Mouse (Mus musculus): ENCODE measurements around the gene Lmx1b. TPM values are rescaled to one million over a fixed set of nuclear protein-coding genes. Genes with fewer than 3 reads are reported as not detected.
A peak's percentile ranks its signal among the peaks of the same experiment; 100 is the strongest.

The Lmx1b gene
- total and polyA plus RNA-seq, 3 experiments: not detected

DNA sequence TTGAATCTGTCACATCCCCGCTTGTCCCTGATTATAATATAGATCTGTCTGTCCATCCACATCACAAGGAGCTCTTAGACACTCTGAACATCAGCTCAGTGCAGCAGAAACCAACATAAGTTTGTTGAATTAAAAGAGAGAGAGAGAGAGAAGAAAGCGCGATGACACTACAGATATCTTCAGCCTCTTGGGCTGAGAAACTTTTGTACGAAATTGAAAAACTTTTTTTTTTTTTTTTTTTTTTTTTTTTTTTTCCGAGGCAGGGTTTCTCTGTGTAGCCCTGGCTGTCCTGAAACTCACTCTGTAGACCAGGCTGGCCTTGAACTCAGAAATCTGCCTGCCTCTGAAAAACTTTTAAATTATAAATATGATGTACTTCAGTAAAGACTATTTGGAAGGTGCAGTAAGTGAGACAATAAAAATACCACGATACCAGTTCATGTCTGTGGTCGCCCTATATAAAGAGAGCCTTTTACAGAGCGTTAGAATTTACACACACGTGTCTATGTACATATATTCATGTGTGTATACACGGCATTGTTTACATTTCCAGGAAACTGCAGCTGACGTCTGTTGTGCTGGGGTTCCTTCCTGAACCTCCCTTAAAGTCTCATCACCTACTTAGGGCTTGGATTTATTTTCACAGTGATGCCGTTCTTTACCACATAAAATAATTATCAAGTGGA is 18.4 kb upstream of the Lmx1b start:
- H3K27me3 ChIP-seq (replicated peaks): peaks cover 32% of the 10 kb centered on the region
- no peak for DNase-seq (ENCODE audit: extremely low read depth)
- no peak overlapping the region for H3K9ac ChIP-seq (ENCODE audit: insufficient read depth, low read depth)

GRCm38 (mm10) chr2:33652517-33653198 is 12.3 kb upstream of the Lmx1b start:
- no peak for DNase-seq (ENCODE audit: extremely low read depth)
- dilution Hi-C loops (cut with MboI; ENCODE audit: extremely low pct_ligation_motif_present, extremely low pct_unique_long_range_greater_than_20kb, low sequenced_read_pairs) (no loop called here), in situ Hi-C loops (cut with MboI; ENCODE audit: low pct_ligation_motif_present, low pct_unique_long_range_greater_than_20kb, low sequenced_read_pairs) (no loop called here)
- H3K27ac ChIP-seq (ENCODE audit: insufficient read depth, low read depth): no peak overlapping the region
- H3K27me3 ChIP-seq (replicated peaks): peaks cover 41% of the 10 kb centered on the region
- H3K4me3 ChIP-seq (replicated peaks in 1 of 3; ENCODE audit: low read depth in 2 of 3, low read length in 2 of 3, poor library complexity in 1 of 3): no peak overlapping the region
- H3K4me2 ChIP-seq (ENCODE audit: insufficient read depth, low read depth, poor library complexity, severe bottlenecking): no peak overlapping the region
- no peak overlapping the region for H3K9ac ChIP-seq (ENCODE audit: insufficient read depth, low read depth)
- TF ChIP-seq MAZ (IDR thresholded peaks at IDR 0.05; ENCODE audit: low read depth, low read length) (no peak), CTCF (conservative IDR thresholded peaks at IDR 0.05 in 1 of 2, IDR thresholded peaks at IDR 0.05 in 1 of 2; ENCODE audit: low read depth in 2 of 2, low read length in 2 of 2) (peak in 1 of 2 experiments; percentile 13; a peak in 1 of 4 replicates)
- H3K79me2 ChIP-seq (replicated peaks; ENCODE audit: control insufficient read depth, extremely low read depth, insufficient read depth, poor library complexity, severe bottlenecking): no peaks in the 10 kb centered on the region
- no peaks in the 10 kb centered on the region for H3K36me3 ChIP-seq (replicated peaks in 1 of 2; ENCODE audit: control insufficient read depth in 1 of 2, insufficient read depth in 1 of 2, low read length in 1 of 2)
- H3K4me1 ChIP-seq (ENCODE audit: control insufficient read depth in 1 of 2, insufficient read depth in 2 of 2): no peaks in the 10 kb centered on the region
- H3K9me3 ChIP-seq (replicated peaks; ENCODE audit: low read length): no peaks in the 10 kb centered on the region

More for the DNA sequence above, 18.4 kb upstream of the Lmx1b start:
- dilution Hi-C loops (cut with MboI; ENCODE audit: extremely low pct_ligation_motif_present, extremely low pct_unique_long_range_greater_than_20kb, low sequenced_read_pairs) (no loop called here), in situ Hi-C loops (cut with MboI; ENCODE audit: low pct_ligation_motif_present, low pct_unique_long_range_greater_than_20kb, low sequenced_read_pairs) (no loop called here)
- Histone ChIP-seq H3K4me1 (ENCODE audit: control insufficient read depth in 1 of 2, insufficient read depth in 2 of 2) (no peaks in the 10 kb centered on the region), H3K4me3 (replicated peaks in 1 of 3; ENCODE audit: low read depth in 2 of 3, low read length in 2 of 3, poor library complexity in 1 of 3) (no peak overlapping the region), H3K9me3 (replicated peaks; ENCODE audit: low read length) (peaks cover 2% of the 10 kb centered on the region), H3K27ac (ENCODE audit: insufficient read depth, low read depth) (no peak overlapping the region), H3K36me3 (replicated peaks in 1 of 2; ENCODE audit: control insufficient read depth in 1 of 2, insufficient read depth in 1 of 2, low read length in 1 of 2) (no peaks in the 10 kb centered on the region), H3K4me2 (ENCODE audit: insufficient read depth, low read depth, poor library complexity, severe bottlenecking) (peak overlapping the region; percentile 5; the same call in 1 of the 2 replicates), H3K79me2 (replicated peaks; ENCODE audit: control insufficient read depth, extremely low read depth, insufficient read depth, poor library complexity, severe bottlenecking) (no peaks in the 10 kb centered on the region)
- TF ChIP-seq RCOR1 (conservative IDR thresholded peaks at IDR 0.05; ENCODE audit: low read depth, low read length): no peak
- no peak for TF ChIP-seq SMC3 (IDR thresholded peaks at IDR 0.05; ENCODE audit: low read depth, low read length)
- no peak for TF ChIP-seq PAX5 (IDR thresholded peaks at IDR 0.05; ENCODE audit: low read length)
- TF ChIP-seq RAD21 (IDR thresholded peaks at IDR 0.05; ENCODE audit: low read depth, low read length): no peak
- TF ChIP-seq ZNF384 (IDR thresholded peaks at IDR 0.05; ENCODE audit: low read depth, low read length): peak; percentile 74
- no peak for TF ChIP-seq NELFE (IDR thresholded peaks at IDR 0.05; ENCODE audit: low read depth, low read length)
- no peak for TF ChIP-seq ZMIZ1 (IDR thresholded peaks at IDR 0.05; ENCODE audit: low read depth, low read length)
- TF ChIP-seq USF2 (conservative IDR thresholded peaks at IDR 0.05; ENCODE audit: low read depth, low read length): no peak
- no peak for TF ChIP-seq JUN (IDR thresholded peaks at IDR 0.05; ENCODE audit: insufficient read depth, low read depth, low read length)
- TF ChIP-seq UBTF (IDR thresholded peaks at IDR 0.05; ENCODE audit: low read depth, low read length): no peak
- TF ChIP-seq MAZ (IDR thresholded peaks at IDR 0.05; ENCODE audit: low read depth, low read length): no peak
- TF ChIP-seq ZC3H11A (IDR thresholded peaks at IDR 0.05; ENCODE audit: low read depth, low read length): no peak
- TF ChIP-seq MYC (IDR thresholded peaks at IDR 0.05; ENCODE audit: low read depth, low read length): no peak
- no peak for TF ChIP-seq MAFK (IDR thresholded peaks at IDR 0.05; ENCODE audit: insufficient replicate concordance, low read length)
- TF ChIP-seq KAT2A (IDR thresholded peaks at IDR 0.05; ENCODE audit: insufficient replicate concordance, low read length): no peak
- no peak for TF ChIP-seq MXI1 (IDR thresholded peaks at IDR 0.05; ENCODE audit: low read depth, low read length)
- TF ChIP-seq POLR2A (IDR thresholded peaks at IDR 0.05; ENCODE audit: low read depth, low read length): peak; percentile 22; the same call in 1 of the 2 replicates
